Mouse (Mus musculus) CH12.LX (cell line): Measurements from ENCODE around the gene Irak4.

Experiments used
- CTCF ChIP-seq, 2 experiments: IDR thresholded peaks in 1 of 2; conservative IDR thresholded peaks in 1 of 2; 2 replicates each; pipeline ENCODE4 v1.5.1; 2011 to 2012; ENCODE audit warnings: low read depth in 2 of 2, low read length in 2 of 2, improper control_type of control experiment in 1 of 2, inconsistent platforms in 1 of 2, mild to moderate bottlenecking in 1 of 2, moderate library complexity in 1 of 2
- EP300 ChIP-seq: IDR thresholded peaks from 2 replicates; pipeline ENCODE4 v1.6.1; 2011; ENCODE audit warnings: low read length, improper control_type of control experiment
- GABPA ChIP-seq: IDR thresholded peaks from 2 replicates; pipeline ENCODE4 v1.6.1; 2012; ENCODE audit warnings: low read depth, low read length, improper control_type of control experiment, inconsistent platforms; ENCODE audit not compliant: insufficient replicate concordance
- MAZ ChIP-seq: IDR thresholded peaks from 2 replicates; pipeline ENCODE4 v1.6.1; 2012; ENCODE audit warnings: low read depth, mild to moderate bottlenecking, inconsistent platforms, low read length, improper control_type of control experiment, moderate library complexity
- NELFE ChIP-seq: IDR thresholded peaks from 2 replicates; pipeline ENCODE4 v1.6.1; 2011; ENCODE audit warnings: low read depth, low read length, improper control_type of control experiment
- POLR2A ChIP-seq: IDR thresholded peaks from 2 replicates; pipeline ENCODE4 v1.6.1; 2011; ENCODE audit warnings: low read depth, mild to moderate bottlenecking, improper control_type of control experiment, low read length
- POLR2AphosphoS2 ChIP-seq: IDR thresholded peaks from 2 replicates; pipeline ENCODE4 v1.6.1; 2011; ENCODE audit warnings: low read depth, low read length, improper control_type of control experiment
- TCF12 ChIP-seq: IDR thresholded peaks from 2 replicates; pipeline ENCODE4 v1.6.1; 2014; ENCODE audit warnings: low read depth, mild to moderate bottlenecking, inconsistent platforms, low read length, improper control_type of control experiment
- USF1 ChIP-seq: IDR thresholded peaks from 2 replicates; pipeline ENCODE4 v1.6.1; 2014; ENCODE audit warnings: low read depth, mild to moderate bottlenecking, inconsistent platforms, low read length, improper control_type of control experiment
- ZKSCAN1 ChIP-seq: IDR thresholded peaks from 2 replicates; pipeline ENCODE4 v1.6.1; 2012; ENCODE audit warnings: low read depth, inconsistent platforms, low read length, improper control_type of control experiment, borderline replicate concordance
- ZMIZ1 ChIP-seq: IDR thresholded peaks from 2 replicates; pipeline ENCODE4 v1.6.1; 2012; ENCODE audit warnings: low read depth, mild to moderate bottlenecking, inconsistent platforms, low read length, improper control_type of control experiment

DNA sequence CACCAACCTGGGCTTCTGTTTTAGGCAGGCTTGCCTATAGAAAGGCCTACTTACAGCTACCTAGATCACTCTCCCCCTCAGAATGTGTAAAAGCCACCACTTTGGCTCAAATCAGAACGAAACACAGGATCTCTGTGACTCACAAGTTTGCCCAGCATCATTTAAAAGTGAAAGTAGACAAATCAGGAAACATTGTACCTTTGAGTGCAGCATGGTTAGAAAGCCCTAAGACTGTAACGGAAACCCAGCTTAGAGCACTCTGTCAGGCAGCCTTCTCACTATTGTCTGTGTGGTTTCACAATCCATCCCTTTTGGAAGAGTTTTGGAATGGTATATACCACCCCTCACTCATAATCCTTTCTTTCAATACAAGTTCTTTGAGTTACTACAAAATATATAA lies 21.5 kb downstream of the Irak4 start:
- no peak for TF ChIP-seq USF1
- no peak for TF ChIP-seq CTCF (conservative IDR thresholded peaks at IDR 0.05 in 1 of 2, IDR thresholded peaks at IDR 0.05 in 1 of 2; ENCODE audit: low read depth in 2 of 2, low read length in 2 of 2)
- TF ChIP-seq POLR2AphosphoS2: no peak
- no peak for TF ChIP-seq TCF12
- TF ChIP-seq EP300: no peak
- TF ChIP-seq ZMIZ1: no peak
- no peak for TF ChIP-seq ZKSCAN1
- no peak for TF ChIP-seq POLR2A
- no peak for TF ChIP-seq GABPA
- TF ChIP-seq NELFE: no peak
- no peak for TF ChIP-seq MAZ
